Mouse (Mus musculus) liver, postnatal 0 days (tissue): Measurements from ENCODE around the gene Mef2c. TPM values are rescaled to one million over a fixed set of nuclear protein-coding genes. Genes with fewer than 3 reads are reported as not detected.
A peak's percentile ranks its signal among the peaks of the same experiment; 100 is the strongest.

ENCODE experiments used
- ATAC-seq: fragments of 200-750 bp; cut with Nextera tagmentation; 2 replicates; pipeline ENCODE4 v1.8.0; 2017; ENCODE audit warnings: mild to moderate bottlenecking, moderate library complexity
- DNase-seq: peaks from one replicate; pipeline ENCODE4 v3.0.0-alpha.2; 2016
- H3K27ac ChIP-seq: fragments of 300-500 bp; sonication (generic); 2 replicates; pipeline ENCODE4 v1.5.1; 2014; ENCODE audit warnings: antibody characterized with exemption, moderate library complexity, mild to moderate bottlenecking, low read depth
- H3K27me3 ChIP-seq: fragments of 300-500 bp; sonication (generic); 2 replicates; pipeline ENCODE4 v1.6.1; 2014; ENCODE audit warnings: low read length, control low read depth, mixed read lengths; ENCODE audit not compliant: insufficient read depth
- H3K36me3 ChIP-seq: fragments of 300-500 bp; sonication (generic); replicated peaks from 2 replicates; pipeline ENCODE4 v1.6.1; 2014; ENCODE audit warnings: mild to moderate bottlenecking, control low read depth, low read length, moderate library complexity, mixed read lengths; ENCODE audit not compliant: insufficient read depth
- H3K4me1 ChIP-seq: fragments of 300-500 bp; sonication (generic); 2 replicates; pipeline ENCODE4 v1.6.1; 2014; ENCODE audit warnings: antibody characterized with exemption, mild to moderate bottlenecking, control low read depth; ENCODE audit not compliant: insufficient read depth
- H3K4me2 ChIP-seq: fragments of 300-500 bp; sonication (generic); 2 replicates; pipeline ENCODE4 v1.6.1; 2014; ENCODE audit warnings: low read depth, mild to moderate bottlenecking, low read length, moderate library complexity, mixed read lengths
- H3K4me3 ChIP-seq: fragments of 300-500 bp; sonication (generic); 2 replicates; pipeline ENCODE4 v1.5.1; 2014; ENCODE audit warnings: low read depth, low read length
- H3K9ac ChIP-seq: fragments of 300-500 bp; sonication (generic); replicated peaks from 2 replicates; pipeline ENCODE4 v1.6.1; 2014; ENCODE audit warnings: mild to moderate bottlenecking, moderate library complexity
- H3K9me3 ChIP-seq: fragments of 300-500 bp; sonication (generic); 2 replicates; pipeline ENCODE4 v1.6.1; 2016; ENCODE audit warnings: mild to moderate bottlenecking, control low read depth, low read length, mixed read lengths
- CTCF ChIP-seq: sonication (generic); IDR thresholded peaks from 2 replicates; pipeline ENCODE4 v1.5.1; 2016; ENCODE audit warnings: antibody characterized with exemption, low read depth
- EP300 ChIP-seq: IDR thresholded peaks from 2 replicates; pipeline ENCODE4 v1.6.1; 2016; ENCODE audit warnings: antibody characterized with exemption, low read depth, mild to moderate bottlenecking
- WGBS: fragments of 180-500 bp; shearing (Covaris S2); extraction: QIAGEN DNeasy Blood & Tissue Kit; methylation state at CpG from one replicate; pipeline ENCODE4 v1.1.7; 2014; ENCODE audit not compliant: insufficient replicate concordance; 5-methylcytosine and 5-hydroxymethylcytosine counted together
- polyA plus RNA-seq: library from polyadenylated mRNA; unstranded; fragments of >200 nt; fragmentation: Nextera tagmentation; extraction: Ambion mirVana; gene quantifications from 2 replicates; pipeline ENCODE4 v1.2.1, GENCODE M21; 2015

The Mef2c gene
- polyA plus RNA-seq, 1 experiment from 2014 or later, result 14.0 TPM

- Histone ChIP-seq H3K9me3 (no peaks in the 10 kb centered on the region), H3K4me2 (no peak overlapping the region), H3K4me1 (no peaks in the 10 kb centered on the region), H3K9ac (no peak overlapping the region), H3K27me3 (no peaks in the 10 kb centered on the region), H3K27ac (no peak overlapping the region), H3K4me3 (no peak overlapping the region), H3K36me3 (no peaks in the 10 kb centered on the region)
- DNase-seq (no peak), ATAC-seq (no peak)
- WGBS, result 80% methylated on average over 3 of the region's 3 CpGs
- no peak for TF ChIP-seq EP300
- no peak for TF ChIP-seq CTCF
Measured at GRCm38 (mm10) chr13:83497708-83498107, 6.1 kb upstream of the Mef2c start.

DNA sequence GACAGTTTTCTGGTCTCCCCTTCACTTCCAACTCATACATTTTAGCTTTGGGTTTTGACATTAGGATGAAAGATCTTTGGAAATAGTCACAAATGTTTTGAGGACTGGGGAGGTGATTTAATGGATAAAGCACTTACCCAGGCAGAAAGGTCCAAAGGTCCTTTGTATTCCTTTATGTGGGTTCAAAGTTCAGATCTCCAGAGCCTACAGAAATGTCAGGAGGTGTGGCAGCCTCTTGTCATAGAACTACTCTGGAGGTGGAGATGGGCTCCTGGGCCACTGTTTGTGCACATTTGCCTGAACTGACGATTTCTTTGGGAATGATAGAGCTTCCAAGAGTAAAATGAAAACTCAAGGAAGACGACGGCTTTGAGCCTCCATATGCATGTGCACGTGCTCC lies 4.3 kb upstream of the Mef2c start:
- no peak for TF ChIP-seq CTCF
- no peak for TF ChIP-seq EP300
- Histone ChIP-seq H3K4me3 (no peak overlapping the region), H3K9me3 (no peaks in the 10 kb centered on the region), H3K36me3 (no peaks in the 10 kb centered on the region), H3K9ac (no peak overlapping the region), H3K27ac (no peak overlapping the region), H3K4me2 (no peak overlapping the region), H3K27me3 (no peaks in the 10 kb centered on the region), H3K4me1 (no peaks in the 10 kb centered on the region)
- DNase-seq (no peak), ATAC-seq (no peak)
- 78% methylated on average over 4 of the region's 4 CpGs for WGBS

GRCm38 (mm10) chr13:83507687-83508086 lies 3.9 kb downstream of the Mef2c start:
- no peaks in the 10 kb centered on the region for H3K9me3 ChIP-seq
- DNase-seq, result no peak
- ATAC-seq, result no peak
- no peak for TF ChIP-seq EP300
- no peak for TF ChIP-seq CTCF
- H3K4me2 ChIP-seq, result no peak overlapping the region
- H3K27ac ChIP-seq, result no peak overlapping the region
- H3K36me3 ChIP-seq, result no peaks in the 10 kb centered on the region
- no peaks in the 10 kb centered on the region for H3K27me3 ChIP-seq
- no peak overlapping the region for H3K9ac ChIP-seq
- WGBS, result 79% methylated on average over 1 of the region's 1 CpGs
- no peaks in the 10 kb centered on the region for H3K4me1 ChIP-seq
- H3K4me3 ChIP-seq, result no peak overlapping the region

- Histone ChIP-seq H3K4me1 (peaks cover 5% of the 10 kb centered on the region; the same call in 1 of the 2 replicates), H3K9ac (no peak overlapping the region), H3K27ac (no peak overlapping the region), H3K36me3 (no peaks in the 10 kb centered on the region), H3K9me3 (no peaks in the 10 kb centered on the region), H3K4me2 (no peak overlapping the region), H3K27me3 (no peaks in the 10 kb centered on the region), H3K4me3 (no peak overlapping the region)
- 60% methylated on average over 4 of the region's 4 CpGs for WGBS
- TF ChIP-seq EP300, result no peak
- no peak for TF ChIP-seq CTCF
- ATAC-seq (no peak), DNase-seq (no peak)
Measured at GRCm38 (mm10) chr13:83515013-83515547, 11.2 kb downstream of the Mef2c start.

GRCm38 (mm10) chr13:83517660-83518609 lies 14.1 kb downstream of the Mef2c start:
- WGBS, result 3% methylated on average over 27 of the region's 27 CpGs
- H3K27me3 ChIP-seq, result no peaks in the 10 kb centered on the region
- peak; percentile 54 for DNase-seq
- peaks cover 5% of the 10 kb centered on the region; the same call in 1 of the 2 replicates for H3K4me1 ChIP-seq
- no peaks in the 10 kb centered on the region for H3K36me3 ChIP-seq
- ATAC-seq, result peak; percentile 84
- H3K4me3 ChIP-seq, result peak overlapping the region; percentile 54
- H3K9ac ChIP-seq, result peak overlapping the region; percentile 59
- H3K4me2 ChIP-seq, result peak overlapping the region; percentile 86
- no peaks in the 10 kb centered on the region for H3K9me3 ChIP-seq
- H3K27ac ChIP-seq, result no peak overlapping the region
- TF ChIP-seq EP300, result no peak

DNA sequence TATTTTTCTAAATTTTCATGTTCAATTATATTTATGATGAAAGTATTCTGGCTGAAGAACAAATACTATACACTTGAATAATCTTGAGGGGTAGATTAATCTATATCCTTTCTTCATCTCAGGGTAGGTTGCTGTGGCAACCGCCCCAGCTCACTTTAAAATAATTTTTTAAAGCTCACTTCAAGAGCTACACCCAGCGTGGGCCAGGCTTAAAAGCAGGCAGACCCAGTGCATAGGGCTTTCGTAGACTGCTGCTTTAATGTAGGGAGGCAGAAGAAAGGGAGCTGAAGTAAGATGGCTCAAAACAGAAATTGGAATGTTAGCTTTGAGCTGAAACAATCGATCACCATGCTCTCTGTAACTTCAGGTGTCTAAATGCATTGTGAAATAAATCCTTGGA lies 17.0 kb downstream of the Mef2c start:
- TF ChIP-seq EP300 (no peak), CTCF (no peak)
- Histone ChIP-seq H3K4me1 (peaks cover 5% of the 10 kb centered on the region; the same call in 1 of the 2 replicates), H3K9me3 (no peaks in the 10 kb centered on the region), H3K36me3 (no peaks in the 10 kb centered on the region), H3K27me3 (0 out of 2 replicates have a peak, but pooled peaks cover under 1% of the 10 kb centered on the region), H3K9ac (no peak overlapping the region), H3K4me3 (no peak overlapping the region), H3K4me2 (no peak overlapping the region), H3K27ac (no peak overlapping the region)
- 74% methylated on average over 4 of the region's 4 CpGs for WGBS
- ATAC-seq (no peak), DNase-seq (no peak)
